Mouse (Mus musculus): ENCODE measurements around the gene Lrwd1. TPM values are rescaled to one million over a fixed set of nuclear protein-coding genes. Genes with fewer than 3 reads are reported as not detected.

Gene Lrwd1
- total and polyA plus RNA-seq, 2 experiments = 5.3 to 14.9 TPM

- Histone ChIP-seq H3K27me3 (ENCODE audit: control insufficient read depth, insufficient read depth, low read length) (0 out of 2 replicates have a peak, but pooled peaks cover 6% of the 10 kb centered on the region), H3K79me2 (ENCODE audit: control insufficient read depth, insufficient read depth, low read length) (no peaks in the 10 kb centered on the region), H3K27ac (replicated peaks; ENCODE audit: insufficient read depth, low read depth, low read length) (no peak overlapping the region), H3K36me3 (ENCODE audit: control insufficient read depth, insufficient read depth, low read length) (no peaks in the 10 kb centered on the region), H3K9ac (ENCODE audit: low read depth, low read length) (peak overlapping the region; percentile 76), H3K4me1 (ENCODE audit: control insufficient read depth, insufficient read depth, low read length) (peaks cover 2% of the 10 kb centered on the region), H3K4me3 (ENCODE audit: insufficient read depth, low read depth, low read length) (peak overlapping the region; percentile 75)
- DNase-seq (ENCODE audit: extremely low read depth, low read depth, low spot score) = no peak
- WGBS = 5% methylated on average over 23 of the region's 23 CpGs
- TF ChIP-seq POLR2A (IDR thresholded peaks at IDR 0.05; ENCODE audit: extremely low read depth, insufficient read depth, low read length) = no peak
- no peak for TF ChIP-seq CTCF (IDR thresholded peaks at IDR 0.05; ENCODE audit: low read depth, low read length)
Measured at GRCm38 (mm10) chr5:136084144-136084881, 51.6 kb downstream of the Lrwd1 start.

DNA sequence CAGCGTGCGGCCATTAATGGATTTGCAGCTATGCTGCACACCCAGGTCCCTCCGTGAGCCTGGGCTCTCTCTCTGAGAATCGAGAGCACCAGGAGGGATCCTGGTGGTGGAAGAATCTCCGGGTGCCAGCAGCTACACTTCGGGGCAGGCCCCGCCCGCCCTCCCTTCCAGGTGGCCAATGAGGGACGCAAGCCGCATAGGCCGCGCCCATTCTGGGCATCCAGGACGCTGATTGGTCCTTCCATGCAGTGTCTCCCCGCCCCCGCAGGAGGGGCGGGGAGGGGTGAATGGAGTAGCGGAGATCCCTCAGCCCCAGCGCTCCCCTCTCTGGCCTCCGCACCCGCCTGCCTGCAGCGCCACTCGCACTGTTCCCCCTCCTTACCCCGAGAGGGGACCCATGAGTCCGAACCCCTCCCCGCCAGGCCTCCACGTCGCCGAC, 52.2 kb downstream of the Lrwd1 start, which contains the start of gene Rasa4:
TSS of gene Rasa4 (plus strand) at position 248 of the 439 bp plus-strand sequence.
- peaks cover 2% of the 10 kb centered on the region for H3K4me1 ChIP-seq (ENCODE audit: control insufficient read depth, insufficient read depth, low read length)
- 0 out of 2 replicates have a peak, but pooled peaks cover 6% of the 10 kb centered on the region for H3K27me3 ChIP-seq (ENCODE audit: control insufficient read depth, insufficient read depth, low read length)
- peak; percentile 64 for DNase-seq (ENCODE audit: extremely low read depth, low read depth, low spot score)
- WGBS = under 1% methylated on average over 28 of the region's 28 CpGs
- peak within 1 kb of the TSS; percentile 75 for H3K4me3 ChIP-seq (ENCODE audit: insufficient read depth, low read depth, low read length)
- H3K27ac ChIP-seq (replicated peaks; ENCODE audit: insufficient read depth, low read depth, low read length) = no peak within 1 kb of the TSS
- no peak for TF ChIP-seq POLR2A (IDR thresholded peaks at IDR 0.05; ENCODE audit: extremely low read depth, insufficient read depth, low read length)
- TF ChIP-seq CTCF (IDR thresholded peaks at IDR 0.05; ENCODE audit: low read depth, low read length) = no peak
- H3K36me3 ChIP-seq (ENCODE audit: control insufficient read depth, insufficient read depth, low read length) = no peaks in the 10 kb centered on the region
- peak within 1 kb of the TSS; percentile 76 for H3K9ac ChIP-seq (ENCODE audit: low read depth, low read length)
- H3K79me2 ChIP-seq (ENCODE audit: control insufficient read depth, insufficient read depth, low read length) = no peaks in the 10 kb centered on the region

- peaks cover 2% of the 10 kb centered on the region for H3K4me1 ChIP-seq (ENCODE audit: control insufficient read depth, insufficient read depth, low read length)
- no peak overlapping the region for H3K4me3 ChIP-seq (ENCODE audit: insufficient read depth, low read depth, low read length)
- 88% methylated on average over 4 of the region's 4 CpGs for WGBS
- H3K27ac ChIP-seq (replicated peaks; ENCODE audit: insufficient read depth, low read depth, low read length) = no peak overlapping the region
- H3K9ac ChIP-seq (ENCODE audit: low read depth, low read length) = no peak overlapping the region
- DNase-seq (ENCODE audit: extremely low read depth, low read depth, low spot score) = no peak
- H3K36me3 ChIP-seq (ENCODE audit: control insufficient read depth, insufficient read depth, low read length) = no peaks in the 10 kb centered on the region
- TF ChIP-seq POLR2A (IDR thresholded peaks at IDR 0.05; ENCODE audit: extremely low read depth, insufficient read depth, low read length) = no peak
- no peak for TF ChIP-seq CTCF (IDR thresholded peaks at IDR 0.05; ENCODE audit: low read depth, low read length)
- H3K79me2 ChIP-seq (ENCODE audit: control insufficient read depth, insufficient read depth, low read length) = no peaks in the 10 kb centered on the region
- 0 out of 2 replicates have a peak, but pooled peaks cover 6% of the 10 kb centered on the region for H3K27me3 ChIP-seq (ENCODE audit: control insufficient read depth, insufficient read depth, low read length)
Measured at GRCm38 (mm10) chr5:136082345-136082744, 53.5 kb downstream of the Lrwd1 start.

DNA sequence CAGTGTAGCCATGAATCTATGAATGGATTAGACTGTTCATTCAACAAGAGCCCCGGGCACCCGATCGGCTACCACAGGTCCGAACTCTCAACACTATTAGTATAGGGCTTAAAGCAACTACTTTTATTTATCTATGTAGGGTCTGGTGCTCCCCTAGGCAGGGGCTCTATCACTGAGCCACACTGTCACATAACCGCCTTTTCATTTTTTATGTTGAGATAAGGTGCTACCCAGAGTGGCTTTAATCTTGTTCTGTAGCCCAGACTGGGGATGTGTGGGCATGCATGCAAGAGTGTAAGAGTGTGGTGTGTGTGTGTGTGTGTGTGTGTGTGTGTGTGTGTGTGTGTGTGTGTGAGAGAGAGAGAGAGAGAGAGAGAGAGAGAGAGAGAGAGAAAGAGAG, 57.7 kb downstream of the Lrwd1 start:
- no peak overlapping the region for H3K9ac ChIP-seq (ENCODE audit: low read depth, low read length)
- H3K4me1 ChIP-seq (ENCODE audit: control insufficient read depth, insufficient read depth, low read length) = no peaks in the 10 kb centered on the region
- no peak for TF ChIP-seq CTCF (IDR thresholded peaks at IDR 0.05; ENCODE audit: low read depth, low read length)
- TF ChIP-seq POLR2A (IDR thresholded peaks at IDR 0.05; ENCODE audit: extremely low read depth, insufficient read depth, low read length) = no peak
- H3K36me3 ChIP-seq (ENCODE audit: control insufficient read depth, insufficient read depth, low read length) = no peaks in the 10 kb centered on the region
- no peaks in the 10 kb centered on the region for H3K27me3 ChIP-seq (ENCODE audit: control insufficient read depth, insufficient read depth, low read length)
- H3K79me2 ChIP-seq (ENCODE audit: control insufficient read depth, insufficient read depth, low read length) = no peaks in the 10 kb centered on the region
- H3K4me3 ChIP-seq (ENCODE audit: insufficient read depth, low read depth, low read length) = no peak overlapping the region
- no peak overlapping the region for H3K27ac ChIP-seq (replicated peaks; ENCODE audit: insufficient read depth, low read depth, low read length)
- no peak for DNase-seq (ENCODE audit: extremely low read depth, low read depth, low spot score)
- 97% methylated on average over 5 of the region's 5 CpGs for WGBS

DNA sequence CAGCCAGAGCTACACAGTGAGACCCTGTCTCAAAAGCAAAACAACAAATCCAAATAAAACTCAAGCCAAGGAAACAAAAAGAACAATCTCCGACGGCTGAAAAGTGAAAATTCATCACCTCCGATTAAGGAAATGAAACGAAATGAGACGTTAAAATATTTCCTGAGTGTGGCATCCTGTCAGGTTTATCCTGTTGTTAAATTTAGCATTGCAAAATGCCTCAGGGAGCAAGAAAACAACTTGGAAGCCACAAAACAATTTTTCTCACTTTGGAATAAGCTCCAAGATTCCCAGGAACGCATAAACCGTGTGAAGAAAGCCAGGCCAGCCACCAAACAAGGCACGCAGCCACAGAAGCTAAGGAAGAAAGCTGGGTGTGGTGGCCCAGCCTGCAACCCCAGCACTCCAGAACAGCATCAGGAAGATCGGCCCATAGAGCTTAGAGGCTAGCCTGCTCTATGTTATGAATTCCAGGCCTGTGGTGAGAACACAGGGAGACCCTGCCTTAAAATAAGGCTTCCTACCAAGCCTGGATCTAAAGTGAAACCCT, 58.8 kb downstream of the Lrwd1 start:
- no peaks in the 10 kb centered on the region for H3K36me3 ChIP-seq (ENCODE audit: control insufficient read depth, insufficient read depth, low read length)
- no peaks in the 10 kb centered on the region for H3K4me1 ChIP-seq (ENCODE audit: control insufficient read depth, insufficient read depth, low read length)
- no peak overlapping the region; the same call in 1 of the 2 replicates for H3K9ac ChIP-seq (ENCODE audit: low read depth, low read length)
- no peaks in the 10 kb centered on the region for H3K79me2 ChIP-seq (ENCODE audit: control insufficient read depth, insufficient read depth, low read length)
- no peak for DNase-seq (ENCODE audit: extremely low read depth, low read depth, low spot score)
- WGBS = 71% methylated on average over 9 of the region's 9 CpGs
- H3K4me3 ChIP-seq (ENCODE audit: insufficient read depth, low read depth, low read length) = no peak overlapping the region
- H3K27me3 ChIP-seq (ENCODE audit: control insufficient read depth, insufficient read depth, low read length) = no peaks in the 10 kb centered on the region
- H3K27ac ChIP-seq (replicated peaks; ENCODE audit: insufficient read depth, low read depth, low read length) = peak overlapping the region; percentile 60
- no peak for TF ChIP-seq POLR2A (IDR thresholded peaks at IDR 0.05; ENCODE audit: extremely low read depth, insufficient read depth, low read length)
- no peak for TF ChIP-seq CTCF (IDR thresholded peaks at IDR 0.05; ENCODE audit: low read depth, low read length)

- no peaks in the 10 kb centered on the region for H3K79me2 ChIP-seq (ENCODE audit: control insufficient read depth, insufficient read depth, low read length)
- TF ChIP-seq CTCF (IDR thresholded peaks at IDR 0.05; ENCODE audit: low read depth, low read length) = no peak
- no peak for TF ChIP-seq POLR2A (IDR thresholded peaks at IDR 0.05; ENCODE audit: extremely low read depth, insufficient read depth, low read length)
- WGBS = 56% methylated on average over 7 of the region's 7 CpGs
- no peak overlapping the region for H3K4me3 ChIP-seq (ENCODE audit: insufficient read depth, low read depth, low read length)
- H3K27ac ChIP-seq (replicated peaks; ENCODE audit: insufficient read depth, low read depth, low read length) = no peak overlapping the region
- no peaks in the 10 kb centered on the region for H3K36me3 ChIP-seq (ENCODE audit: control insufficient read depth, insufficient read depth, low read length)
- no peak for DNase-seq (ENCODE audit: extremely low read depth, low read depth, low spot score)
- no peaks in the 10 kb centered on the region for H3K27me3 ChIP-seq (ENCODE audit: control insufficient read depth, insufficient read depth, low read length)
- H3K4me1 ChIP-seq (ENCODE audit: control insufficient read depth, insufficient read depth, low read length) = no peaks in the 10 kb centered on the region
- no peak overlapping the region for H3K9ac ChIP-seq (ENCODE audit: low read depth, low read length)
Measured at GRCm38 (mm10) chr5:136076284-136076683, 59.6 kb downstream of the Lrwd1 start.

Measured in liver, adult 2 months (tissue).